ENCODE assay signal across 25 mouse cellular contexts in the genomic region with DNA sequence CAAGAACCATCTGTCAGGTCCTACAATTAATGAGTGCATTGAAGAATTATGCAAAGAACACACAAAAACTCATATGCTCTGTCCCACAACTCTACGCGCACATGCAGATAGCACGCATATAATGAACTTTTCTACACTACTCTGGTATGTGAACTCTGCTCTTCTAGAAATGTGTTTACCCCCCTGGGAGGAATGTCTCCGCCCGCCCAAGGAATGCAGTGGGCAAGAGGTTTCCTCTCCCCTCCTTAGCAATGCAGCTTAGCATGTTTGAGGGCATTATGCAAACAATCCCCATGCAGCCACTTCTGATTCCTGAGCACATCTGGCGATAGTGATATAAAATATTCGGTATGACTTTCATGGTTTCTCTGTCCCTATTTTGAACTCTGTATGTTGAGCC. TPM values are rescaled to one million over a fixed set of nuclear protein-coding genes. Genes with fewer than 3 reads are reported as not detected.
DNase-seq lines count a peak whose midpoint lies in the region; ATAC-seq and TF ChIP-seq lines count a peak whose summit lies in the region.
"Had no signal": no experiment of that assay in that cellular context is flagged by ENCODE, and none has a peak within 500 bp of the region (broad histone marks: within the 10 kb centered on the region; RNA-seq: fewer than 3 reads in every experiment).

No protein-coding gene starts in this region.

- peak; percentile 38; the same call in 1 of the 2 replicates for ATAC-seq in intestine, embryonic 16.5 days
- no peak for ATAC-seq in intestine, postnatal 0 days
- ATAC-seq in lung, embryonic 14.5 days (ENCODE audit: insufficient read depth): peak; percentile 50
- no peak for ATAC-seq in neural tube, embryonic 15.5 days (ENCODE audit: low FRiP score)
- ATAC-seq: forebrain, embryonic 15.5 days; intestine, embryonic 15.5 days; liver, embryonic 12.5 days had no signal

- no peak overlapping the region for H3K27ac ChIP-seq in intestine, embryonic 16.5 days (ENCODE audit: low read length)
- H3K27ac ChIP-seq in intestine, postnatal 0 days (ENCODE audit: low read depth, low read length): no peak overlapping the region
- H3K27ac ChIP-seq in lung, embryonic 14.5 days (ENCODE audit: low read depth): peak overlapping the region; percentile 37; the same call in 1 of the 2 replicates
- no peak overlapping the region for H3K27ac ChIP-seq in neural tube, embryonic 15.5 days (replicated peaks)
- H3K27ac ChIP-seq: forebrain, embryonic 15.5 days; heart, adult 2 months; hindbrain, embryonic 14.5 days; intestine, embryonic 15.5 days; kidney, embryonic 15.5 days; layer of hippocampus, adult 2 months; liver, embryonic 12.5 days; midbrain, embryonic 12.5 days had no signal

- no peak overlapping the region for H3K9ac ChIP-seq in intestine, embryonic 16.5 days (ENCODE audit: low read depth, low read length)
- H3K9ac ChIP-seq in intestine, postnatal 0 days (ENCODE audit: low read depth, low read length): no peak overlapping the region
- no peak overlapping the region for H3K9ac ChIP-seq in lung, embryonic 14.5 days
- no peak overlapping the region for H3K9ac ChIP-seq in neural tube, embryonic 15.5 days (replicated peaks)
- H3K9ac ChIP-seq: forebrain, embryonic 15.5 days; hindbrain, embryonic 14.5 days; intestine, embryonic 15.5 days; kidney, embryonic 15.5 days; liver, embryonic 12.5 days; midbrain, embryonic 12.5 days had no signal

- no peaks in the 10 kb centered on the region for H3K27me3 ChIP-seq in intestine, embryonic 16.5 days (replicated peaks; ENCODE audit: control insufficient read depth, insufficient read depth, low read length)
- no peaks in the 10 kb centered on the region for H3K27me3 ChIP-seq in intestine, postnatal 0 days (replicated peaks; ENCODE audit: control insufficient read depth, insufficient read depth, low read length)
- H3K27me3 ChIP-seq in lung, embryonic 14.5 days (ENCODE audit: insufficient read depth, low read length): no peaks in the 10 kb centered on the region
- no peaks in the 10 kb centered on the region for H3K27me3 ChIP-seq in neural tube, embryonic 15.5 days (replicated peaks)
- H3K27me3 ChIP-seq: forebrain, embryonic 15.5 days; intestine, embryonic 15.5 days; kidney, embryonic 15.5 days; liver, embryonic 12.5 days; midbrain, embryonic 12.5 days had no signal

- TF ChIP-seq CTCF in intestine, postnatal 0 days (IDR thresholded peaks at IDR 0.05; ENCODE audit: low read depth): no peak
- no peak for TF ChIP-seq CTCF in lung, embryonic 14.5 days (IDR thresholded peaks at IDR 0.05; ENCODE audit: low read depth)

- H3K4me3 ChIP-seq in intestine, embryonic 16.5 days (ENCODE audit: low read length): no peak overlapping the region
- H3K4me3 ChIP-seq in intestine, postnatal 0 days (ENCODE audit: low read depth, low read length): no peak overlapping the region
- no peak overlapping the region for H3K4me3 ChIP-seq in lung, embryonic 14.5 days (ENCODE audit: low read depth, low read length)
- no peak overlapping the region for H3K4me3 ChIP-seq in neural tube, embryonic 15.5 days (replicated peaks)
- H3K4me3 ChIP-seq: forebrain, embryonic 15.5 days; heart, adult 2 months; intestine, embryonic 15.5 days; kidney, embryonic 15.5 days; layer of hippocampus, adult 2 months; liver, embryonic 12.5 days; midbrain, embryonic 12.5 days had no signal

- peak; percentile 44 for DNase-seq in 3T3-L1 (ENCODE audit: low read depth, low spot score)
- DNase-seq in lung, embryonic 14.5 days: peak; percentile 57
- DNase-seq in lung, postnatal 4 days: peak; percentile 47 to 68
- no peak for DNase-seq in left cerebral cortex, adult 8-10 months (ENCODE audit: low spot score in 2 of 2)
- no peak for DNase-seq in adrenal gland, adult 8-10 months
- DNase-seq: adrenal gland, postnatal 10 days; B cell, adult 2 months; cerebellum, adult 11-12 months; cerebellum, postnatal 25 days; gastrocnemius, postnatal 14 days; heart, adult 2 months; heart, postnatal 36 days; right cerebral cortex, adult 18-20 months; thymus, adult 18-20 months; thymus, postnatal 4 days had no signal

- no peaks in the 10 kb centered on the region for H3K36me3 ChIP-seq in intestine, embryonic 16.5 days (ENCODE audit: control insufficient read depth, insufficient read depth, low read length)
- no peaks in the 10 kb centered on the region for H3K36me3 ChIP-seq in intestine, postnatal 0 days (ENCODE audit: control insufficient read depth, insufficient read depth)
- no peaks in the 10 kb centered on the region for H3K36me3 ChIP-seq in lung, embryonic 14.5 days (ENCODE audit: insufficient read depth)
- H3K36me3 ChIP-seq in neural tube, embryonic 15.5 days: no peaks in the 10 kb centered on the region
- H3K36me3 ChIP-seq: forebrain, embryonic 15.5 days; intestine, embryonic 15.5 days; kidney, embryonic 15.5 days; liver, embryonic 12.5 days; midbrain, embryonic 12.5 days had no signal

- no peaks in the 10 kb centered on the region for H3K9me3 ChIP-seq in intestine, embryonic 16.5 days (ENCODE audit: control insufficient read depth, low read length)
- H3K9me3 ChIP-seq in intestine, postnatal 0 days (ENCODE audit: control insufficient read depth): no peaks in the 10 kb centered on the region
- no peaks in the 10 kb centered on the region for H3K9me3 ChIP-seq in lung, embryonic 14.5 days (ENCODE audit: low read depth, low read length)
- no peaks in the 10 kb centered on the region for H3K9me3 ChIP-seq in neural tube, embryonic 15.5 days (replicated peaks)
- H3K9me3 ChIP-seq: forebrain, embryonic 15.5 days; intestine, embryonic 15.5 days; kidney, embryonic 15.5 days; liver, embryonic 12.5 days; midbrain, embryonic 12.5 days had no signal

- no peaks in the 10 kb centered on the region for H3K4me1 ChIP-seq in intestine, embryonic 16.5 days (ENCODE audit: control insufficient read depth, insufficient read depth, low read length)
- H3K4me1 ChIP-seq in intestine, postnatal 0 days (replicated peaks; ENCODE audit: control insufficient read depth, insufficient read depth, low read length): no peaks in the 10 kb centered on the region; the same call in 1 of the 2 replicates
- 0 out of 2 replicates have a peak, but pooled peaks cover 6% of the 10 kb centered on the region for H3K4me1 ChIP-seq in lung, embryonic 14.5 days (ENCODE audit: insufficient read depth)
- H3K4me1 ChIP-seq in neural tube, embryonic 15.5 days: peaks cover 18% of the 10 kb centered on the region
- H3K4me1 ChIP-seq: intestine, embryonic 15.5 days; liver, embryonic 12.5 days; midbrain, embryonic 12.5 days had no signal

- 63% methylated on average over 7 of the region's 7 CpGs for WGBS in intestine, embryonic 16.5 days
- WGBS in intestine, postnatal 0 days: 57% methylated on average over 7 of the region's 7 CpGs
- WGBS in lung, embryonic 14.5 days: 44% methylated on average over 7 of the region's 7 CpGs
- 78% methylated on average over 7 of the region's 7 CpGs for WGBS in neural tube, embryonic 15.5 days

- H3K4me2 ChIP-seq in intestine, embryonic 16.5 days (ENCODE audit: low read depth, low read length): no peak overlapping the region
- H3K4me2 ChIP-seq in intestine, postnatal 0 days (replicated peaks; ENCODE audit: low read depth): no peak overlapping the region
- no peak overlapping the region for H3K4me2 ChIP-seq in lung, embryonic 14.5 days
- no peak overlapping the region for H3K4me2 ChIP-seq in neural tube, embryonic 15.5 days
- H3K4me2 ChIP-seq: forebrain, embryonic 15.5 days; hindbrain, embryonic 14.5 days; intestine, embryonic 15.5 days; kidney, embryonic 15.5 days; liver, embryonic 12.5 days; midbrain, embryonic 12.5 days had no signal

RNA-seq across cellular contexts. Expression of a gene that starts 59.0 kb away (rescaled TPM):
- polyA plus RNA-seq in intestine, embryonic 16.5 days (2015; fragmentation: Nextera tagmentation; extraction: Ambion mirVana): 23.6 and 26.9 TPM in 2 replicates
- polyA plus RNA-seq in intestine, postnatal 0 days (2015; fragmentation: Nextera tagmentation; extraction: Ambion mirVana): 16.0 and 16.1 TPM in 2 replicates
- 51.3 and 52.3 TPM in 2 replicates for polyA plus RNA-seq in lung, embryonic 14.5 days (2014; fragmentation: Nextera tagmentation; extraction: Ambion mirVana)
- 10 to 100 TPM; 13.8 to 28.6 (median 20.0) TPM for total RNA-seq in left cerebral cortex, adult 8-10 months (2022)
- 7.2 and 13.3 TPM in 2 replicates for polyA plus RNA-seq in neural tube, embryonic 15.5 days (2015; fragmentation: Nextera tagmentation; extraction: Ambion mirVana)
- total RNA-seq in adrenal gland, adult 8-10 months (2022): 100 to 1,000 TPM in 2 of 4 experiments, 10 to 100 TPM in 2; 73.2 to 118 (median 99.8) TPM

Comparison
In these comparisons a context has a peak if more than half of its experiments do, and no peak if none do; other contexts are left out.
1. ATAC-seq: peak in intestine, embryonic 16.5 days (single experiment) and lung, embryonic 14.5 days (single experiment); none in intestine, postnatal 0 days (single experiment) and neural tube, embryonic 15.5 days (single experiment).
2. DNase-seq: peak in 3T3-L1 (single experiment), lung, embryonic 14.5 days (single experiment) and lung, postnatal 4 days (2 of 2); none in left cerebral cortex, adult 8-10 months (0 of 2) and adrenal gland, adult 8-10 months (single experiment).